Mouse (Mus musculus) midbrain, embryonic 11.5 days (tissue): ENCODE results near the gene Mtch1. TPM values are rescaled to one million over a fixed set of nuclear protein-coding genes. Genes with fewer than 3 reads are reported as not detected.

ENCODE experiments used
- ATAC-seq: fragments of 200-750 bp; cut with Nextera tagmentation; 2 replicates; pipeline ENCODE4 v1.8.0; 2017; ENCODE audit warnings: moderate TSS enrichment, moderate library complexity; ENCODE audit not compliant: low FRiP score
- DNase-seq: peaks from one replicate; pipeline ENCODE4 v3.0.0; 2015; ENCODE audit warnings: low spot score; ENCODE audit errors: missing footprints
- H3K27ac ChIP-seq: fragments of 300-500 bp; sonication (generic); 2 replicates; pipeline ENCODE4 v1.5.1; 2014; ENCODE audit warnings: low read depth, low read length
- H3K27me3 ChIP-seq: fragments of 300-500 bp; sonication (generic); 2 replicates; pipeline ENCODE4 v1.6.1; 2014; ENCODE audit warnings: mild to moderate bottlenecking, low read length, moderate library complexity, mixed read lengths; ENCODE audit not compliant: control insufficient read depth, insufficient read depth
- H3K36me3 ChIP-seq: fragments of 300-500 bp; sonication (generic); 2 replicates; pipeline ENCODE4 v1.6.1; 2014; ENCODE audit warnings: mild to moderate bottlenecking, low read length, moderate library complexity, mixed read lengths; ENCODE audit not compliant: control insufficient read depth, insufficient read depth
- H3K4me1 ChIP-seq: fragments of 300-500 bp; sonication (generic); 2 replicates; pipeline ENCODE4 v1.6.1; 2014; ENCODE audit warnings: low read length; ENCODE audit not compliant: control insufficient read depth, insufficient read depth
- H3K4me2 ChIP-seq: fragments of 300-500 bp; sonication (generic); 2 replicates; pipeline ENCODE4 v1.6.1; 2014; ENCODE audit warnings: mild to moderate bottlenecking, moderate library complexity
- H3K4me3 ChIP-seq: fragments of 300-500 bp; sonication (generic); 2 replicates; pipeline ENCODE4 v1.5.1; 2014; ENCODE audit warnings: low read depth, low read length
- H3K9ac ChIP-seq: fragments of 300-500 bp; sonication (generic); 2 replicates; pipeline ENCODE4 v1.6.1; 2014; ENCODE audit warnings: low read length
- H3K9me3 ChIP-seq: fragments of 300-500 bp; sonication (generic); 2 replicates; pipeline ENCODE4 v1.6.1; 2016; ENCODE audit warnings: low read length; ENCODE audit not compliant: control insufficient read depth
- WGBS: fragments of 180-500 bp; shearing (Covaris S2); extraction: QIAGEN DNeasy Blood & Tissue Kit; methylation state at CpG from one replicate; pipeline ENCODE4 v1.1.7; 2014; 5-methylcytosine and 5-hydroxymethylcytosine counted together
- polyA plus RNA-seq: library from polyadenylated mRNA; unstranded; fragments of >200 nt; fragmentation: Nextera tagmentation; extraction: Ambion mirVana; gene quantifications from 2 replicates; pipeline ENCODE4 v1.2.1, GENCODE M21; 2014

The Mtch1 gene
- polyA plus RNA-seq, 1 experiment from 2014 or later, result 375 TPM

DNA sequence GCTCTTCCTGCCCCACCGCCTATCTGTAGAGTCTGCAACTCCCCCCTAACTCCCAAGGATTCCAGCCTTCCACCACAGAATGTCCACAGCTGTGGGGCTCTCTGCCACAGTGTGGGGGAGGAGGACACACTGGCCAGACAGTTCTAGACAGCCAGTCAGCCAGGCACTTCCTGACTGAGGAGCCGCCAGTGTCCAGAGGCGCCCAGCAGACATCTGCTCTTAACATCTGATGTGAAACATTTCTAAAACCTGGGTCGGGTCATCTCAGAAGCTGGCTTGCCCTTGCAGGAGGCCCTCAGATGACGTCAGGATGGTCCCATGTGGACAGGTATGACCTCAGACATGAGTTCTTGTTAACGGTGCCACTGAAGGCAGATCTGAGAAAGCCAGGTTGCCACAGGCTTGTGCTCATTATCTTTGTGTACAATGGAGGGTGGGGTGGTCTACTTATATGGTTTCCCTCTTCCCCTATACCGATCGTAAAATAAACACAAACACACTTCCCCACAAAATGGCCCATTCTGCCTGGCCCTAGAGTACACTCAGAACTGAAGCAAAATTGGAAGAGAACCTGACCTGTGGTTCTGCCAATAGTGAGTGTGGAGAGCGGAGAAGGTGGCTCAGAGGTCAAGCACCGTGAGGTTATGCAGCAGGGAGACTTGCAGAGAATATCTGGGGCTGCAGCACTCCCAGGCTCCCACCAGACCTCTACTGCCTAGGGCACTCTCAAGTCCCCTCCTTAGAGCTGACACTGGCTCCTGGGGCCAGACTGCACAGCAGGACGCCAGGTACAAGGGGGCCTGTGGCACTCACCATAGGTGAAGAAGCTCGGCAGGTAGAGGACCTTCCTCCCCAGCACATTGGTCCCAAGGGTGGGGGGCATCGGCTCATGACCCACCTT is 5.5 kb downstream of the Mtch1 start:
- ATAC-seq (0 out of 2 replicates have a peak, but pooled peaks have one; percentile 14), DNase-seq (no peak)
- no peak overlapping the region for H3K4me2 ChIP-seq
- no peaks in the 10 kb centered on the region for H3K27me3 ChIP-seq
- 55% methylated on average over 13 of the region's 13 CpGs for WGBS
- H3K9ac ChIP-seq, result no peak overlapping the region
- peaks cover 24% of the 10 kb centered on the region for H3K36me3 ChIP-seq
- peaks cover 25% of the 10 kb centered on the region for H3K4me1 ChIP-seq
- H3K27ac ChIP-seq, result no peak overlapping the region; the same call in 1 of the 2 replicates
- H3K4me3 ChIP-seq, result no peak overlapping the region
- no peaks in the 10 kb centered on the region for H3K9me3 ChIP-seq

GRCm38 (mm10) chr17:29341591-29342003 is 6.1 kb downstream of the Mtch1 start:
- peaks cover 24% of the 10 kb centered on the region for H3K4me1 ChIP-seq
- 21% methylated on average over 9 of the region's 9 CpGs for WGBS
- peak; percentile 68 for ATAC-seq
- H3K9me3 ChIP-seq, result no peaks in the 10 kb centered on the region
- H3K27me3 ChIP-seq, result no peaks in the 10 kb centered on the region
- H3K27ac ChIP-seq, result 0 out of 2 replicates have a peak overlapping the region, but pooled peaks have one; percentile 11
- peaks cover 26% of the 10 kb centered on the region for H3K36me3 ChIP-seq
- no peak overlapping the region for H3K4me3 ChIP-seq
- H3K4me2 ChIP-seq, result no peak overlapping the region
- H3K9ac ChIP-seq, result no peak overlapping the region
- DNase-seq, result no peak

GRCm38 (mm10) chr17:29340406-29341261 is 7.1 kb downstream of the Mtch1 start:
- Histone ChIP-seq H3K9ac (no peak overlapping the region), H3K36me3 (peaks cover 31% of the 10 kb centered on the region)
- WGBS, result 82% methylated on average over 18 of the region's 18 CpGs

GRCm38 (mm10) chr17:29339170-29339768 is 8.5 kb downstream of the Mtch1 start:
- Histone ChIP-seq H3K9me3 (no peaks in the 10 kb centered on the region), H3K27ac (no peak overlapping the region), H3K9ac (no peak overlapping the region), H3K4me1 (peaks cover 11% of the 10 kb centered on the region), H3K4me2 (no peak overlapping the region), H3K36me3 (peaks cover 36% of the 10 kb centered on the region), H3K27me3 (no peaks in the 10 kb centered on the region), H3K4me3 (no peak overlapping the region)
- no peak for ATAC-seq
- no peak for DNase-seq
- 85% methylated on average over 11 of the region's 11 CpGs for WGBS

More at GRCm38 (mm10) chr17:29340406-29341261, 7.1 kb downstream of the Mtch1 start:
- Histone ChIP-seq H3K9me3 (no peaks in the 10 kb centered on the region), H3K27me3 (no peaks in the 10 kb centered on the region), H3K4me1 (peaks cover 14% of the 10 kb centered on the region), H3K4me3 (no peak overlapping the region), H3K4me2 (no peak overlapping the region), H3K27ac (no peak overlapping the region; the same call in 1 of the 2 replicates)
- ATAC-seq (no peak), DNase-seq (no peak)

DNA sequence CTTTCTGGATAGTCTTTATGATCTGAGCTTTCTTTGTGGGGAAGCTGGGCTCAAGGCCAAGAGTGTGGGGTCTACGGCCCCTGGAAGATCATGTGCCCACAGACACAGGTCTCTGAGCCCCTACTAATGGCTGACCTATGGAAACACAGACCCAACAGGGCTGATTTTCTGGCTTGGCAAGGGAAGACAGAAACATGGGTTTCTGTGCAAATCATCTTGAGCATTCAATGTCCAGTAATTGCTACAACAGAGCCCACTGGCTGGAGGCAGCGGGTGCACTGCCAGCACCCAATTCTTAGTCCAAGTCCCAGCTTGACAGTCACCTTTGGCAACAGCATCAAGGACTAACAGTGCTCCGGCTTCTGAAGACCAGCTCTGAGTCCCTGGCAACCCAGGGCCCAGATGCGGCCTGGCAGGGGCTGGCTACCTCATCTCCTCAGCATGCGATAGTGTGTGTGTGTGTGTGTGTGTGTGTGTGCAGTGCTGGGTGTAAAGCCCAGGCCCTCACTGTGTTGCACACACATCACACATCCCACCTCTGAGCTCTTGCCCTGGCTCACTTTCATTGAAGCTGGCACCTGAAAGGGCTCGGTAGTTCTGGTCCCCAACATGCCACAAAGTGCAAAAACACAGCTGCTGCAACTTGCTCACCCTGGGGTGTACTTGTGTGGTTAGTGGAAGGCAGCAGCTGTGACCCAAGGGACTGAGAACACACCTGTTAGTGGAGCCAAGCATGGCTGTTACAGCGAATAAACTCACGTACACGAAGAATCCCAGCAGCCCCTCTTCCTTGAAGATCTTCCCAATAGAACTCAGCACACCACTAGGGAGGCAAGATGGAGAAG is 9.5 kb downstream of the Mtch1 start:
- H3K36me3 ChIP-seq, result peaks cover 37% of the 10 kb centered on the region
- 93% methylated on average over 9 of the region's 9 CpGs for WGBS
- H3K9me3 ChIP-seq, result no peaks in the 10 kb centered on the region
- H3K4me3 ChIP-seq, result no peak overlapping the region
- no peak overlapping the region; the same call in 1 of the 2 replicates for H3K27ac ChIP-seq
- H3K9ac ChIP-seq, result no peak overlapping the region
- H3K4me1 ChIP-seq, result peaks cover 11% of the 10 kb centered on the region
- DNase-seq, result no peak
- no peak for ATAC-seq
- H3K27me3 ChIP-seq, result no peaks in the 10 kb centered on the region
- no peak overlapping the region for H3K4me2 ChIP-seq

DNA sequence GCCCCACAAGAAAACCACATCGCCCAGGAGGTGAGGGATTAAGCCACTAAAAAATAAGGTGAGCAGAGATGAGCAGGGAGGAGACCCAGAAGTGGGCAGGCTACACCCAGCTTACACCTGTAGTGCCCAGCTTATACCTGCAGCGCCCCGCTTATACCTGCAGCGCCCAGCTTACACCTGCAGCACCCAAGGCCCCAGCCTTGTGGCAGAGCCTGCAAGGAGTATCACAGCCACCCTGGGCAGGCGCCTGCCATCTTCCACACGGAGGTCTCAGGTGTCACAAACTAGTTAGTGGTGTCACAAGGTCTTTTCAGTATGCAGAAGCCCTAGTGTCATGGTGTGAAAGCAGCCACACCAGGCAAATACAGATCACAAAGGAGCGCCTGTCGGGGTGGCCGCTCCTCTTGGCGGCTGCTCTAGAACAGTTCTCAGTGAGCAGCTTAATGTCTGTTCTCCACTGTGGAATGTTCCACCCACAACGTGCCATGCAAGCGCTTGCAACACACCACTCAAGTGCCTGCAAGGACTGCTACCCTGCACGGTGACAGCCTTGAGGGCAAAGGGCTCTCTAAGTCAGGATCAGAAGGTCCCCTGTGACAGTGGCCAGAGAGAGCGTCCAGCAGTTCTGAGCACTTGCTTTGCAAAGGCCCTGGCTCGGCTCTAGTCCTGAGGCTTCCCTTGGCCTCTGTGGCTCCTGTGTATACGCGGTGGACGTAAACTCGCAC is 11.3 kb downstream of the Mtch1 start:
- DNase-seq (no peak), ATAC-seq (no peak)
- no peak overlapping the region for H3K4me2 ChIP-seq
- H3K9me3 ChIP-seq, result no peaks in the 10 kb centered on the region
- 95% methylated on average over 19 of the region's 19 CpGs for WGBS
- no peak overlapping the region for H3K27ac ChIP-seq
- H3K9ac ChIP-seq, result no peak overlapping the region
- no peaks in the 10 kb centered on the region for H3K27me3 ChIP-seq
- H3K4me1 ChIP-seq, result peaks cover 3% of the 10 kb centered on the region
- peaks cover 48% of the 10 kb centered on the region for H3K36me3 ChIP-seq
- no peak overlapping the region for H3K4me3 ChIP-seq

GRCm38 (mm10) chr17:29332186-29332685 is 15.5 kb downstream of the Mtch1 start:
- H3K27me3 ChIP-seq, result no peaks in the 10 kb centered on the region
- H3K9ac ChIP-seq, result no peak overlapping the region
- ATAC-seq (no peak), DNase-seq (no peak)
- 80% methylated on average over 4 of the region's 4 CpGs for WGBS
- H3K4me1 ChIP-seq, result peaks cover 11% of the 10 kb centered on the region
- no peak overlapping the region for H3K4me2 ChIP-seq
- H3K9me3 ChIP-seq, result no peaks in the 10 kb centered on the region
- H3K27ac ChIP-seq, result no peak overlapping the region
- H3K36me3 ChIP-seq, result peaks cover 28% of the 10 kb centered on the region
- H3K4me3 ChIP-seq, result no peak overlapping the region
